Mouse (Mus musculus) embryonic facial prominence, embryonic 11.5 days (tissue): ENCODE measurements around the gene Gadd45a. TPM values are rescaled to one million over a fixed set of nuclear protein-coding genes. Genes with fewer than 3 reads are reported as not detected.
"Not testable (repeated sequence)": the region's sequence is repeated elsewhere in the genome, so short reads cannot be mapped to it uniquely, and the experiment has no call there.

Source experiments
- ATAC-seq: fragments of 200-750 bp; cut with Nextera tagmentation; replicated peaks from 2 replicates; pipeline ENCODE4 v1.8.0; 2017; ENCODE audit warnings: low read depth; ENCODE audit not compliant: insufficient number of reproducible peaks, low FRiP score, low TSS enrichment
- DNase-seq: peaks from one replicate; pipeline ENCODE4 v3.0.0-alpha.2; 2015; ENCODE audit warnings: low spot score
- H3K27ac ChIP-seq: fragments of 300-500 bp; sonication (generic); replicated peaks from 2 replicates; pipeline ENCODE4 v1.5.1; 2014; ENCODE audit warnings: mild to moderate bottlenecking, low read depth, low read length, control low read depth
- H3K27me3 ChIP-seq: fragments of 300-500 bp; sonication (generic); 2 replicates; pipeline ENCODE4 v1.6.1; 2014; ENCODE audit warnings: mild to moderate bottlenecking, low read length, moderate library complexity, mixed read lengths; ENCODE audit not compliant: control insufficient read depth, insufficient read depth
- H3K36me3 ChIP-seq: fragments of 300-500 bp; sonication (generic); replicated peaks from 2 replicates; pipeline ENCODE4 v1.6.1; 2014; ENCODE audit warnings: low read depth, mild to moderate bottlenecking, low read length, moderate library complexity, mixed read lengths; ENCODE audit not compliant: control insufficient read depth, insufficient read depth
- H3K4me1 ChIP-seq: fragments of 300-500 bp; sonication (generic); 2 replicates; pipeline ENCODE4 v1.6.1; 2014; ENCODE audit warnings: low read length, mixed read lengths; ENCODE audit not compliant: control insufficient read depth, insufficient read depth
- H3K4me2 ChIP-seq: fragments of 300-500 bp; sonication (generic); 2 replicates; pipeline ENCODE4 v1.6.1; 2014; ENCODE audit warnings: low read depth, mild to moderate bottlenecking, control low read depth, low read length, moderate library complexity
- H3K4me3 ChIP-seq: fragments of 300-500 bp; sonication (generic); 2 replicates; pipeline ENCODE4 v1.5.1; 2014; ENCODE audit warnings: low read depth, low read length, control low read depth
- H3K9ac ChIP-seq: fragments of 300-500 bp; sonication (generic); replicated peaks from 2 replicates; pipeline ENCODE4 v1.6.1; 2014; ENCODE audit warnings: mild to moderate bottlenecking, control low read depth, low read length
- H3K9me3 ChIP-seq: fragments of 300-500 bp; sonication (generic); replicated peaks from 2 replicates; pipeline ENCODE4 v1.6.1; 2016; ENCODE audit warnings: mild to moderate bottlenecking, low read length, inconsistent platforms, mixed read lengths; ENCODE audit not compliant: control insufficient read depth
- WGBS: fragments of 180-500 bp; shearing (Covaris S2); extraction: QIAGEN DNeasy Blood & Tissue Kit; methylation state at CpG from one replicate; pipeline ENCODE4 v1.1.7; 2014; 5-methylcytosine and 5-hydroxymethylcytosine counted together
- polyA plus RNA-seq: library from polyadenylated mRNA; unstranded; fragments of >200 nt; fragmentation: Nextera tagmentation; extraction: Ambion mirVana; gene quantifications from 2 replicates; pipeline ENCODE4 v1.2.1, GENCODE M21; 2014

Gene Gadd45a
- polyA plus RNA-seq, 1 experiment from 2014 or later: 17.7 TPM

GRCm38 (mm10) chr6:67032972-67033371 is 4.3 kb downstream of the Gadd45a start:
- not testable (repeated sequence) for H3K27me3 ChIP-seq, H3K4me1 ChIP-seq, H3K9ac ChIP-seq, H3K9me3 ChIP-seq, H3K27ac ChIP-seq, H3K4me3 ChIP-seq, ATAC-seq, DNase-seq, H3K36me3 ChIP-seq, H3K4me2 ChIP-seq
- WGBS: 89% methylated on average over 3 of the region's 4 CpGs

DNA sequence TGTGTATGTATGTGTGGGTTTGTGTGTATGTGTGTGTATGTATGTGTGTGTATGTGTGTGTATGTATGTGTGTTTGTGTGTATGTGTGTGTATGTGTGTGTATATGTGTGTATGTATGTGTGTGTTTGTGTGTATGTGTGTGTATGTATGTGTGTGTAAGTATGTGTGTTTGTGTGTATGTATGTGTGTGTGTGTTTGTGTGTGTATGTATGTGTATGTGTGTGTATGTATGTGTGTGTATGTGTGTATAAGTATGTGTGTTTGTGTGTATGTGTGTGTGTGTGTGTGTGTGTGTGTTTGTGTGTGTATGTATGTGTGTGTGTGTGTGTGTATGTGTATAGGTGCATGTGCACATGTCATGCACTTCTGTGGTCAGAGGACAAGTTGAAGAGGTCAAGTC is 4.7 kb downstream of the Gadd45a start:
- not testable (repeated sequence) for H3K4me1 ChIP-seq, H3K27me3 ChIP-seq, ATAC-seq, H3K36me3 ChIP-seq, H3K27ac ChIP-seq, H3K4me3 ChIP-seq, DNase-seq, H3K9me3 ChIP-seq, H3K4me2 ChIP-seq, H3K9ac ChIP-seq

- 32% methylated on average over 5 of the region's 5 CpGs for WGBS
- no peak overlapping the region for H3K4me2 ChIP-seq
- no peak overlapping the region for H3K27ac ChIP-seq
- H3K9me3 ChIP-seq: no peaks in the 10 kb centered on the region
- no peak overlapping the region for H3K9ac ChIP-seq
- H3K36me3 ChIP-seq: no peaks in the 10 kb centered on the region
- no peaks in the 10 kb centered on the region for H3K27me3 ChIP-seq
- H3K4me1 ChIP-seq: peaks cover 2% of the 10 kb centered on the region; the same call in 1 of the 2 replicates
- H3K4me3 ChIP-seq: no peak overlapping the region
- DNase-seq: no peak
- ATAC-seq: no peak
Observed at GRCm38 (mm10) chr6:67030846-67031245, 6.4 kb downstream of the Gadd45a start.

GRCm38 (mm10) chr6:67030416-67030815 is 6.8 kb downstream of the Gadd45a start:
- ATAC-seq (no peak), DNase-seq (no peak)
- Histone ChIP-seq H3K4me2 (no peak overlapping the region), H3K9ac (no peak overlapping the region), H3K4me1 (peaks cover 2% of the 10 kb centered on the region; the same call in 1 of the 2 replicates), H3K4me3 (no peak overlapping the region), H3K27ac (no peak overlapping the region), H3K9me3 (no peaks in the 10 kb centered on the region), H3K36me3 (no peaks in the 10 kb centered on the region), H3K27me3 (no peaks in the 10 kb centered on the region)
- 19% methylated on average over 2 of the region's 2 CpGs for WGBS

GRCm38 (mm10) chr6:67029987-67030386 is 7.3 kb downstream of the Gadd45a start:
- Histone ChIP-seq H3K27me3 (no peaks in the 10 kb centered on the region), H3K4me2 (no peak overlapping the region), H3K36me3 (no peaks in the 10 kb centered on the region), H3K9ac (no peak overlapping the region), H3K4me1 (peaks cover 2% of the 10 kb centered on the region; the same call in 1 of the 2 replicates), H3K27ac (no peak overlapping the region), H3K4me3 (no peak overlapping the region), H3K9me3 (no peaks in the 10 kb centered on the region)
- WGBS: 18% methylated on average over 3 of the region's 3 CpGs
- no peak for ATAC-seq
- DNase-seq: no peak

- WGBS: 25% methylated on average over 5 of the region's 5 CpGs
- DNase-seq: no peak
- H3K27me3 ChIP-seq: no peaks in the 10 kb centered on the region
- H3K36me3 ChIP-seq: no peaks in the 10 kb centered on the region
- no peak overlapping the region for H3K4me2 ChIP-seq
- no peaks in the 10 kb centered on the region for H3K9me3 ChIP-seq
- H3K27ac ChIP-seq: no peak overlapping the region
- H3K4me3 ChIP-seq: no peak overlapping the region
- H3K9ac ChIP-seq: no peak overlapping the region
- ATAC-seq: no peak
- H3K4me1 ChIP-seq: peaks cover 2% of the 10 kb centered on the region; the same call in 1 of the 2 replicates
Observed at GRCm38 (mm10) chr6:67029312-67029950, 7.8 kb downstream of the Gadd45a start.

- 72% methylated on average over 9 of the region's 9 CpGs for WGBS
- no peak for ATAC-seq
- H3K27me3 ChIP-seq: no peaks in the 10 kb centered on the region
Observed at GRCm38 (mm10) chr6:67027438-67028142, 9.7 kb downstream of the Gadd45a start.

DNA sequence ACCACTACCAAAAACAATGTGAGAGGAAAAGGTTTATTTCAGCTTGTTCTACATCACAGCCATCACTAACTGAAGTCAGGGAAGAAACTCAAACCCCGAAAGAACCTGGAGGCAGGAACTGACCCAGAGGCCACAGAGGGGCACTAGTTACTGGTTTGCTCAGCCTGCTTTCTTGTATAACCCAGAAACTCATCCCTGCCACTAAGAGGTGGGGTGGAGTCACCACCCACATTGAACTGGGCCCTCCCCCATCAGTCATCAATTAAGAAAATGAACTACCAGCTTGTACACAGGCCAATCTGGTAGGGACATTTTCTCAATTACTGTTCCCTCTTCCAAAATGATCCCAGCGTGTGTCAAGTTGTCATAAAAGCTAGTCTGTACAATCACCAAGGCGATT is 10.6 kb downstream of the Gadd45a start:
- DNase-seq (no peak), ATAC-seq (no peak)
- Histone ChIP-seq H3K9ac (no peak overlapping the region), H3K27ac (no peak overlapping the region), H3K4me2 (no peak overlapping the region), H3K4me3 (no peak overlapping the region), H3K27me3 (no peaks in the 10 kb centered on the region), H3K36me3 (no peaks in the 10 kb centered on the region), H3K4me1 (peaks cover 2% of the 10 kb centered on the region; the same call in 1 of the 2 replicates), H3K9me3 (no peaks in the 10 kb centered on the region)
- 73% methylated on average over 3 of the region's 3 CpGs for WGBS

More at GRCm38 (mm10) chr6:67027438-67028142, 9.7 kb downstream of the Gadd45a start:
- Histone ChIP-seq H3K9ac (no peak overlapping the region), H3K27ac (no peak overlapping the region), H3K36me3 (no peaks in the 10 kb centered on the region), H3K4me2 (no peak overlapping the region), H3K9me3 (no peaks in the 10 kb centered on the region), H3K4me3 (no peak overlapping the region), H3K4me1 (peaks cover 2% of the 10 kb centered on the region; the same call in 1 of the 2 replicates)
- DNase-seq: no peak
